Mouse (Mus musculus) limb, embryonic 13.5 days (tissue): ENCODE data around the gene Diexf. TPM values are rescaled to one million over a fixed set of nuclear protein-coding genes. Genes with fewer than 3 reads are reported as not detected.

Experiments
- ATAC-seq: fragments of 200-750 bp; cut with Nextera tagmentation; 2 replicates; pipeline ENCODE4 v1.8.0; 2017; ENCODE audit warnings: low read depth, moderate number of reproducible peaks, moderate TSS enrichment; ENCODE audit not compliant: low FRiP score
- H3K27ac ChIP-seq: fragments of 300-500 bp; sonication (generic); 2 replicates; pipeline ENCODE4 v1.5.1; 2015; ENCODE audit warnings: inconsistent platforms, mild to moderate bottlenecking, moderate library complexity
- H3K27me3 ChIP-seq: fragments of 300-500 bp; sonication (generic); 2 replicates; pipeline ENCODE4 v1.6.1; 2015; ENCODE audit warnings: mild to moderate bottlenecking, inconsistent platforms
- H3K36me3 ChIP-seq: fragments of 300-500 bp; sonication (generic); 2 replicates; pipeline ENCODE4 v1.6.1; 2015; ENCODE audit warnings: inconsistent platforms, mild to moderate bottlenecking, moderate library complexity
- H3K4me1 ChIP-seq: fragments of 300-500 bp; sonication (generic); 2 replicates; pipeline ENCODE4 v1.6.1; 2015; ENCODE audit warnings: inconsistent platforms
- H3K4me2 ChIP-seq: fragments of 300-500 bp; sonication (generic); replicated peaks from 2 replicates; pipeline ENCODE4 v1.6.1; 2015; ENCODE audit warnings: inconsistent platforms, mild to moderate bottlenecking, moderate library complexity
- H3K4me3 ChIP-seq: fragments of 300-500 bp; sonication (generic); 2 replicates; pipeline ENCODE4 v1.5.1; 2015; ENCODE audit warnings: moderate library complexity, mild to moderate bottlenecking, inconsistent platforms
- H3K9ac ChIP-seq: fragments of 300-500 bp; sonication (generic); 2 replicates; pipeline ENCODE4 v1.6.1; 2015; ENCODE audit warnings: mild to moderate bottlenecking, inconsistent platforms
- H3K9me3 ChIP-seq: fragments of 300-500 bp; sonication (generic); 2 replicates; pipeline ENCODE4 v1.6.1; 2016; ENCODE audit warnings: inconsistent platforms
- WGBS: fragments of 180-500 bp; shearing (Covaris S2); methylation state at CpG from one replicate; pipeline ENCODE4 v1.1.7; 2015; 5-methylcytosine and 5-hydroxymethylcytosine counted together
- polyA plus RNA-seq: library from polyadenylated mRNA; unstranded; fragments of >200 nt; fragmentation: Nextera tagmentation; extraction: Ambion mirVana; gene quantifications from 2 replicates; pipeline ENCODE4 v1.2.1, GENCODE M21; 2015

Diexf gene
- polyA plus RNA-seq, 1 experiment from 2014 or later: 9.4 TPM

DNA sequence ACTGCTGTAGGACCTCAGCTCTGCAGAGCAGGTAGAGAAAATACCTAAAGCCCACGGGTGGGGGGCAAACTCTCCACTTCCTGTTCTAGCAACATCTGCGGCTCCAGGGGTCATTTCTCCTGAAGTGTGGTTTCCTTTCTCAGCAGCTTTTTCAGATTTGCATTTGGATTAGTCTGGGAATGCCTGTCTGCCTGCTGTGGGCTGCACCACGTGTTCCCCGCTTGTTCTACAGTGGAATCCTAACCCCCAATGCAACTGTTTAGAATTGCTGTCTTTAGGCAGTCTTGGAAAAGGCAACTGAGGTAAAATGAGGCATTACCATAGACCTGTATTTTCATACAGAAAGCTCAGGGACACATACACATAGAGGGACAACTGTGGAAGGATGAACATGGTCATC, 28.0 kb downstream of the Diexf start:
- no peaks in the 10 kb centered on the region for H3K4me1 ChIP-seq
- 46% methylated on average over 4 of the region's 4 CpGs for whole genome bisulfite sequencing
- H3K4me2 ChIP-seq: no peak overlapping the region
- no peak overlapping the region for H3K9ac ChIP-seq
- ATAC-seq: no peak
- peaks cover 36% of the 10 kb centered on the region for H3K36me3 ChIP-seq
- no peak overlapping the region for H3K4me3 ChIP-seq
- H3K27me3 ChIP-seq: no peaks in the 10 kb centered on the region
- H3K27ac ChIP-seq: no peak overlapping the region
- H3K9me3 ChIP-seq: no peaks in the 10 kb centered on the region

- Histone ChIP-seq H3K4me2 (no peak overlapping the region), H3K4me1 (no peaks in the 10 kb centered on the region), H3K4me3 (no peak overlapping the region), H3K27ac (no peak overlapping the region), H3K9me3 (no peaks in the 10 kb centered on the region), H3K27me3 (no peaks in the 10 kb centered on the region), H3K9ac (no peak overlapping the region), H3K36me3 (peaks cover 10% of the 10 kb centered on the region)
- ATAC-seq: no peak
- 84% methylated on average over 3 of the region's 3 CpGs for WGBS
Observed at GRCm38 (mm10) chr1:193098946-193099345, 31.1 kb downstream of the Diexf start.

DNA sequence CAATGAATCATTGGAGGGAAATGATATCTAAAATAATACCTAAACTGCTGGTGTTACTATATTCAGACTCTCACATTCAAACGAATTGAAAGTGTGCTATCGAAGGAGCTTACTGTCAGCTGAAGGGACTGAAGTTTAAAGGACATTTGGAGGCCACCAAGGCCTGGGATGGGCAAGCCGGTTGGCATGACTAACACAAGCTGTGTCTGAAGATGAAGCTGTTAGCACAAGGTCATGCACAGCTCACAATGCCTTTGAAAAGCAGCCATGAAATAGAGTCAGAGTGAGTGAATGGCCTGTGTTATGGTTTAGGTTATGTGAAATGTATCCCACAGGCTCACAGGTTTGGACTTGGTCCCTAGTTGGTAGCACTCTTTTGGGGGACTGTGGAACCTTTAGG, 36.5 kb downstream of the Diexf start:
- no peak overlapping the region for H3K4me2 ChIP-seq
- no peak overlapping the region for H3K9ac ChIP-seq
- H3K27me3 ChIP-seq: no peaks in the 10 kb centered on the region
- WGBS: 78% methylated on average over 3 of the region's 3 CpGs
- no peak overlapping the region for H3K4me3 ChIP-seq
- no peak for ATAC-seq
- no peaks in the 10 kb centered on the region for H3K36me3 ChIP-seq
- no peaks in the 10 kb centered on the region for H3K9me3 ChIP-seq
- H3K27ac ChIP-seq: no peak overlapping the region
- peaks cover 3% of the 10 kb centered on the region; the same call in 1 of the 2 replicates for H3K4me1 ChIP-seq

DNA sequence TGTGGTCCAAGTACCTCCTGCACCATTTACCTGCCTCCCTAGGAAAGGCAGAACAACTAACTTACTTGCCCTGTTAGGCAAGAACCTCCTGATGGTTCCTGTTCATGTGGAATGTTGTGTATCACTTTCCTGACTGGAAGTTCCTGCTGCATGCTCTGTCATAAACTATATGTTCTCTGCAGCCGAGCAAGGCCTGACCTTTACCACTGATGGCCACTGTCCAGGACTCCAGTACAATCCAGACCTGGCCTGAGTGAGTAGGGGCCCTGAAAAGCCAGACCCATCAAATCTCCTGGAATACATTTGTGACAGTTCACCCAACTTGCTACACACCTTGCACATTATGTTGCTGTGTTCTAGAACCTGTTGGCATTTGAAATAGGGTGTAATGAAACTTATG, 37.3 kb downstream of the Diexf start:
- H3K9me3 ChIP-seq: no peaks in the 10 kb centered on the region
- no peaks in the 10 kb centered on the region for H3K27me3 ChIP-seq
- H3K4me3 ChIP-seq: no peak overlapping the region
- H3K9ac ChIP-seq: no peak overlapping the region
- H3K36me3 ChIP-seq: no peaks in the 10 kb centered on the region
- ATAC-seq: no peak
- peaks cover 3% of the 10 kb centered on the region; the same call in 1 of the 2 replicates for H3K4me1 ChIP-seq
- no peak overlapping the region for H3K4me2 ChIP-seq
- H3K27ac ChIP-seq: no peak overlapping the region
- 59% methylated on average over 1 of the region's 1 CpGs for WGBS

DNA sequence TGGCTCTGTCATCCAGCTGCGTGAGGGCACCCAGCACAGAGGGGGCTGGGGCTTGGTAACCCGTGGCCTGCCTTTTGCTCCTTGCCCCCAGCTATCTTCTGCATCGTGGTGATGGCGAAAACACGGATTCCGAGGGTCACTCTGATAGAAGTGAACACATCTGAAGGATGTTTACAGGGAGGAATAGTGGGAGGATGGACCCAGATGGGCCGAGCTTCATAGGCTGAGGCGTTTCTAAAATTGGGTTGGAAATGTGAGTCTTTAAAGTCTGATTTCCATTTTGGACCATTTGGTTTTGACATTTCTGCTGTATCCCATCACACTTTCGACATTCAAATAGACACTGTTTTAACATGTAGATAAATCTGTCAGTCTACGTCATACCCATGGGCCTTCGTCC, 39.2 kb downstream of the Diexf start:
- Histone ChIP-seq H3K27ac (no peak overlapping the region), H3K4me1 (peaks cover 22% of the 10 kb centered on the region), H3K4me2 (no peak overlapping the region), H3K36me3 (no peaks in the 10 kb centered on the region), H3K9me3 (no peaks in the 10 kb centered on the region), H3K4me3 (no peak overlapping the region), H3K9ac (no peak overlapping the region), H3K27me3 (no peaks in the 10 kb centered on the region)
- 84% methylated on average over 11 of the region's 11 CpGs for WGBS
- ATAC-seq: no peak

GRCm38 (mm10) chr1:193090211-193090871, 39.7 kb downstream of the Diexf start:
- Histone ChIP-seq H3K4me3 (no peak overlapping the region), H3K9ac (no peak overlapping the region), H3K27ac (no peak overlapping the region), H3K4me2 (no peak overlapping the region), H3K4me1 (peaks cover 24% of the 10 kb centered on the region), H3K36me3 (no peaks in the 10 kb centered on the region), H3K9me3 (no peaks in the 10 kb centered on the region), H3K27me3 (no peaks in the 10 kb centered on the region)
- WGBS: 62% methylated on average over 18 of the region's 18 CpGs
- ATAC-seq: no peak

DNA sequence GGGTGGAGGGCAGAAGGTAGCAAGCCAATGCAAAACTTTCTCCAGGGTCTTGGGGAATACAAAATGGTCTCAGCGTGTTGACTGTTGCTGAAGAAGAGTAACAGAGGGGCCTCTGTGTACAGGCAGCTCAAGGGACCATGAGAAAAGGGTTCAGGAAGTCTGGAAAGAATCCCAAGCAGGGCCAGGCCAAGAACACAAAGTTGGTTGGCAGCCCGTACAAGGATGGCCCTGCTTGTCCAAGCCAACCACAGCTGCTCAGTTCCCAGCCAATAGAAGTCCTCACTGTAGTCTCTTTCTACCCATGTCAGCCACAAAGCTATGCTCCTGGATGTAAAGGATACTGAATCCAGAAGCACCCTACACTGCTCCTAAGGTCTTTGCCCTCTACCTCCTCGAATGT, 40.4 kb downstream of the Diexf start:
- no peaks in the 10 kb centered on the region for H3K27me3 ChIP-seq
- no peak overlapping the region for H3K27ac ChIP-seq
- no peak overlapping the region for H3K9ac ChIP-seq
- H3K4me3 ChIP-seq: no peak overlapping the region
- H3K9me3 ChIP-seq: no peaks in the 10 kb centered on the region
- no peak overlapping the region for H3K4me2 ChIP-seq
- peaks cover 24% of the 10 kb centered on the region for H3K4me1 ChIP-seq
- no peak for ATAC-seq
- H3K36me3 ChIP-seq: no peaks in the 10 kb centered on the region
- 83% methylated on average over 3 of the region's 3 CpGs for WGBS

- no peak overlapping the region for H3K4me3 ChIP-seq
- no peak overlapping the region for H3K9ac ChIP-seq
- ATAC-seq: no peak
- H3K27me3 ChIP-seq: no peaks in the 10 kb centered on the region
- H3K36me3 ChIP-seq: no peaks in the 10 kb centered on the region
- H3K27ac ChIP-seq: no peak overlapping the region
- H3K4me2 ChIP-seq: no peak overlapping the region
- H3K4me1 ChIP-seq: peaks cover 24% of the 10 kb centered on the region
- H3K9me3 ChIP-seq: no peaks in the 10 kb centered on the region
- WGBS: 88% methylated on average over 6 of the region's 6 CpGs
Observed at GRCm38 (mm10) chr1:193089211-193089610, 40.9 kb downstream of the Diexf start.

- no peaks in the 10 kb centered on the region for H3K9me3 ChIP-seq
- no peak overlapping the region for H3K4me3 ChIP-seq
- H3K36me3 ChIP-seq: no peaks in the 10 kb centered on the region
- no peak overlapping the region; the same call in 1 of the 2 replicates for H3K4me2 ChIP-seq
- 0 out of 2 replicates have a peak overlapping the region, but pooled peaks have one; percentile 9 for H3K9ac ChIP-seq
- ATAC-seq: peak; percentile 71
- H3K27me3 ChIP-seq: no peaks in the 10 kb centered on the region
- 29% methylated on average over 9 of the region's 9 CpGs for WGBS
- peaks cover 37% of the 10 kb centered on the region for H3K4me1 ChIP-seq
- H3K27ac ChIP-seq: peak overlapping the region; percentile 70
Observed at GRCm38 (mm10) chr1:193086842-193087476, 43.1 kb downstream of the Diexf start.

- H3K4me2 ChIP-seq: no peak overlapping the region
- 70% methylated on average over 4 of the region's 4 CpGs for WGBS
- H3K4me3 ChIP-seq: no peak overlapping the region
- ATAC-seq: peak; percentile 10; the same call in 1 of the 2 replicates
- peak overlapping the region; percentile 70 for H3K27ac ChIP-seq
- peaks cover 41% of the 10 kb centered on the region for H3K4me1 ChIP-seq
- H3K9me3 ChIP-seq: no peaks in the 10 kb centered on the region
- H3K36me3 ChIP-seq: no peaks in the 10 kb centered on the region
- no peak overlapping the region for H3K9ac ChIP-seq
- H3K27me3 ChIP-seq: no peaks in the 10 kb centered on the region
Observed at GRCm38 (mm10) chr1:193086111-193086841, 43.8 kb downstream of the Diexf start.

DNA sequence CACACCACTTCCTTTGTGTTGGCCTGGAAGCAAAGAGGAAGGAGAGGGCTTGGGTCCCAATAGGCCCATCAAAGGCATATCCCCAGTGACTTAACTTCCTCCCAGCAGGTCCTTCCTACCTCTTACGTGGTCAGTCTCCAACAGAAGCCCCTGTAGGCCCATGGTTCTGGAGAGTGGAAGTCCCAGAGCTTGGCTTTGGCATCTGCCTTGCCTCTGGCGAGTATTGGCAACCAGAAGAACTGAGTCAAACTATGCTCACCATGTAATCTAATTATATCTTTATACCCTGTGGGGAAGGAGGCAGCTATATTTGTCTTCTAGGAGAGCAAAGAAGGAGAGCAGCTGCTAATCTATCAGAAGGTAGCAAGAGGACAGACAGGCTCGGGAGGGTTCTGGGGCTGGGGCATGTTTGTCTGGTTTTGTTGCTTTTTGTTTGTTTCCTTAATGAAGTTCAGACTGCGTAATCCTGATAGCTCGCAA, 44.5 kb downstream of the Diexf start:
- Histone ChIP-seq H3K9me3 (no peaks in the 10 kb centered on the region), H3K27me3 (no peaks in the 10 kb centered on the region), H3K4me1 (peaks cover 39% of the 10 kb centered on the region), H3K9ac (no peak overlapping the region), H3K27ac (no peak overlapping the region), H3K36me3 (no peaks in the 10 kb centered on the region), H3K4me3 (no peak overlapping the region), H3K4me2 (no peak overlapping the region)
- 79% methylated on average over 5 of the region's 5 CpGs for WGBS
- no peak for ATAC-seq

DNA sequence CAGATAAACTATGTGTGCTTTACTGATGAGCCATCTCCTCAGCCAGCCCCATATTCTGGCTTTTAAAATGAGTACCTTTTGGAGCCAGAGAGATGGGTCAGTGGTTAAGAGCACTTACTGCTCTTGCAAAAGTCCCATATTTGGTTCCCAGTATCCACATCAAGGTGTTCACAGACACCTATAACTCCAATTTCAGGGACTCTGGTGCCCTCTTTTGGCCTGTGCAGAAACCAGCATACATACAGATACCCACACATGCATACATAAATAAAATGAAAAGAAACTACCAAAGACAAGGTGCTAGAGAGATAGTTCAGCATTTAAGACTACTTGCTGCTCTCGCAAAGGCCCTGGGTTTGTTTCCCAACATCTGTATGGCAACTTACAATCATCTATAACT, 46.1 kb downstream of the Diexf start:
- Histone ChIP-seq H3K27me3 (no peaks in the 10 kb centered on the region), H3K9ac (no peak overlapping the region), H3K9me3 (no peaks in the 10 kb centered on the region), H3K27ac (no peak overlapping the region), H3K36me3 (no peaks in the 10 kb centered on the region), H3K4me2 (no peak overlapping the region), H3K4me1 (peaks cover 38% of the 10 kb centered on the region), H3K4me3 (no peak overlapping the region)
- no peak for ATAC-seq
- 76% methylated on average over 1 of the region's 1 CpGs for WGBS
